ENCODE assay signal across 23 mouse cellular contexts in the genomic region with DNA sequence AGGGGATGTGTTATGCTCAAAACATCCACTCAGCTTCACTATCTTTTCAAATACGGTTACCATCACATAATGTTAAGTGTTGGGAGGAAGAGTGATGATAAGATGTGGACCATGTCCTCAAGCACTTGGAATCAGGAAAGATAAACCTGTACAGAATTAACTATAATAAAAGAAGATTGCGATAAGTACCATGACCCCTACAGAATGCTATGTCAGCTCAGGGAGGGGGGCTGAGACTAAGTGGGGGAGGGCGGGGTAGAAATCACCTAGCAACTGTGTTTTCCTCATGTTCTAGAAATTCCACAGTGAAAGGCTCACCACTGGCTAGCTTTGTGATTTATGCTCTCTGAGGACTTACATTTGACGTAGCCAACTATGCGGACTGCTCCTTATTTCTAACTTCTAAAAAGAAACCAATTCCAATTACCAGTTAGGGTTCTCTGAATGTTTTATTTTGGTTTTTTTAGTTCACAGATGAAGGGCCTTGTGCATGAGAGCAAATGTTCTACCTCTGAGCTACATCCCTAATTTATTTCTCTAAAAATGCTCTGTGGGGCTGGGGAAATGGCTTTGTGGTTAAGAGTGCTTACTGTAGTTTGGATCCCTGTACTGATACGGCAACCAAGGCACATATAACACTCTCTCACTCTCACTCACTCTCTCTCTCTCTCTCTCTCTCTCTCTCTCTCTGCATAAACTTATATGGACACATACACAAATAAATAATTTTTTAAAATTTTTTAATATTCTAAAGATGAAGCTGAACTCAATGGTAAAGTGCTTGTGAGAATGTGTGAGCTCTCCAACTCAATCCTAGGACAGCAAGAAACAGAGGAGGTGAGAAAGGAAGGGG. TPM values are rescaled to one million over a fixed set of nuclear protein-coding genes. Genes with fewer than 3 reads are reported as not detected.
DNase-seq lines count a peak whose midpoint lies in the region; ATAC-seq and TF ChIP-seq lines count a peak whose summit lies in the region.
"Had no signal": no experiment of that assay in that cellular context is flagged by ENCODE, and none has a peak within 500 bp of the region (broad histone marks: within the 10 kb centered on the region; RNA-seq: fewer than 3 reads in every experiment).

No protein-coding gene starts in this region.

- no peak overlapping the region for H3K9ac ChIP-seq in embryonic facial prominence, embryonic 14.5 days (ENCODE audit: low read depth, low read length)
- no peak overlapping the region for H3K9ac ChIP-seq in heart, postnatal 0 days (replicated peaks; ENCODE audit: low read depth, low read length)
- no peak overlapping the region for H3K9ac ChIP-seq in stomach, embryonic 16.5 days (ENCODE audit: low read length)
- H3K9ac ChIP-seq in stomach, postnatal 0 days (ENCODE audit: low read length), result no peak overlapping the region
- H3K9ac ChIP-seq: embryonic facial prominence, embryonic 15.5 days; limb, embryonic 15.5 days; liver, embryonic 15.5 days; midbrain, embryonic 15.5 days; stomach, embryonic 15.5 days had no signal

- no peak for TF ChIP-seq EP300 in heart, postnatal 0 days (IDR thresholded peaks at IDR 0.05; ENCODE audit: low read depth)
- TF ChIP-seq EP300 in stomach, postnatal 0 days (optimal IDR thresholded peaks at IDR 0.05), result no peak

- no peak for TF ChIP-seq POLR2A in small intestine, adult 2 months (IDR thresholded peaks at IDR 0.05; ENCODE audit: low read depth, low read length)

- no peak for ATAC-seq in embryonic facial prominence, embryonic 14.5 days (ENCODE audit: low read depth)
- ATAC-seq in heart, postnatal 0 days (ENCODE audit: insufficient read depth, low read depth), result no peak
- ATAC-seq in stomach, embryonic 16.5 days (ENCODE audit: insufficient read depth, low FRiP score), result peak; percentile 25; the same call in 1 of the 2 replicates
- ATAC-seq in stomach, postnatal 0 days (ENCODE audit: low FRiP score, low TSS enrichment), result no peak
- ATAC-seq: hindbrain, postnatal 0 days; midbrain, embryonic 15.5 days had no signal

- H3K9me3 ChIP-seq in embryonic facial prominence, embryonic 14.5 days (ENCODE audit: control insufficient read depth, low read length), result no peaks in the 10 kb centered on the region
- no peaks in the 10 kb centered on the region for H3K9me3 ChIP-seq in embryonic facial prominence, embryonic 10.5 days
- no peaks in the 10 kb centered on the region for H3K9me3 ChIP-seq in heart, postnatal 0 days (replicated peaks; ENCODE audit: control insufficient read depth, low read length)
- H3K9me3 ChIP-seq in heart, embryonic 10.5 days, result no peaks in the 10 kb centered on the region
- no peaks in the 10 kb centered on the region for H3K9me3 ChIP-seq in stomach, embryonic 16.5 days (replicated peaks; ENCODE audit: control insufficient read depth, low read length)
- H3K9me3 ChIP-seq in stomach, postnatal 0 days (ENCODE audit: control insufficient read depth, low read length), result no peaks in the 10 kb centered on the region
- H3K9me3 ChIP-seq: embryonic facial prominence, embryonic 15.5 days; forebrain, embryonic 10.5 days; G1E; hindbrain, embryonic 10.5 days; limb, embryonic 15.5 days; liver, embryonic 15.5 days; megakaryocyte, embryonic 14.5 days; midbrain, embryonic 15.5 days; stomach, embryonic 15.5 days had no signal

- H3K27ac ChIP-seq in embryonic facial prominence, embryonic 14.5 days (replicated peaks; ENCODE audit: low read depth, low read length), result no peak overlapping the region
- no peak overlapping the region for H3K27ac ChIP-seq in embryonic facial prominence, embryonic 10.5 days (replicated peaks)
- no peak overlapping the region for H3K27ac ChIP-seq in heart, postnatal 0 days (ENCODE audit: low read depth)
- H3K27ac ChIP-seq in heart, embryonic 10.5 days, result no peak overlapping the region
- no peak overlapping the region; the same call in 1 of the 2 replicates for H3K27ac ChIP-seq in stomach, embryonic 16.5 days (ENCODE audit: low read length)
- no peak overlapping the region for H3K27ac ChIP-seq in stomach, postnatal 0 days (replicated peaks)
- peak overlapping the region; percentile 93 for H3K27ac ChIP-seq in small intestine, adult 2 months (ENCODE audit: insufficient read depth, low read depth, low read length)
- H3K27ac ChIP-seq: embryonic facial prominence, embryonic 15.5 days; forebrain, embryonic 10.5 days; hindbrain, embryonic 10.5 days; hindbrain, postnatal 0 days; limb, embryonic 15.5 days; liver, embryonic 15.5 days; midbrain, embryonic 15.5 days had no signal

- DNase-seq in embryonic facial prominence, embryonic 14.5 days (ENCODE audit: low spot score), result peak; percentile 22
- DNase-seq in embryonic facial prominence, embryonic 10.5 days (ENCODE audit: low spot score), result no peak
- peak; percentile 13 for DNase-seq in heart, postnatal 0 days (ENCODE audit: low spot score)
- no peak for DNase-seq in heart, embryonic 10.5 days (ENCODE audit: low spot score)
- no peak for DNase-seq in stomach, postnatal 0 days (ENCODE audit: low spot score)
- DNase-seq in gastrocnemius, postnatal 25 days, result no peak
- DNase-seq: adrenal gland, adult 2 months; cerebellum, adult 9-10 months; kidney, adult 9 months; lung, postnatal 14 days had no signal

- no peak for TF ChIP-seq CTCF in heart, postnatal 0 days (IDR thresholded peaks at IDR 0.05; ENCODE audit: low read depth)
- no peak for TF ChIP-seq CTCF in stomach, postnatal 0 days (IDR thresholded peaks at IDR 0.05; ENCODE audit: low read depth)
- TF ChIP-seq CTCF in small intestine, adult 2 months (IDR thresholded peaks at IDR 0.05; ENCODE audit: extremely low read depth, insufficient read length, insufficient replicate concordance, low read depth, low read length), result no peak

- WGBS in embryonic facial prominence, embryonic 14.5 days, result 80% methylated on average over 6 of the region's 6 CpGs
- WGBS in embryonic facial prominence, embryonic 10.5 days, result 93% methylated on average over 6 of the region's 6 CpGs
- WGBS in heart, postnatal 0 days, result 49% methylated on average over 6 of the region's 6 CpGs
- WGBS in heart, embryonic 10.5 days, result 74% methylated on average over 6 of the region's 6 CpGs
- WGBS in stomach, embryonic 16.5 days, result 64% methylated on average over 6 of the region's 6 CpGs
- 64% methylated on average over 6 of the region's 6 CpGs for WGBS in stomach, postnatal 0 days
- 37% methylated on average over 6 of the region's 6 CpGs for WGBS in small intestine, adult 2 months

- H3K4me2 ChIP-seq in embryonic facial prominence, embryonic 14.5 days (ENCODE audit: low read depth, low read length), result no peak overlapping the region
- H3K4me2 ChIP-seq in heart, postnatal 0 days (ENCODE audit: low read depth, low read length), result no peak overlapping the region
- H3K4me2 ChIP-seq in stomach, embryonic 16.5 days (ENCODE audit: low read depth, low read length), result no peak overlapping the region
- no peak overlapping the region for H3K4me2 ChIP-seq in stomach, postnatal 0 days (replicated peaks; ENCODE audit: low read depth)
- H3K4me2 ChIP-seq: embryonic facial prominence, embryonic 15.5 days; limb, embryonic 15.5 days; liver, embryonic 15.5 days; midbrain, embryonic 15.5 days; stomach, embryonic 15.5 days had no signal

- H3K27me3 ChIP-seq in embryonic facial prominence, embryonic 14.5 days (replicated peaks; ENCODE audit: control insufficient read depth, insufficient read depth, low read length), result no peaks in the 10 kb centered on the region
- H3K27me3 ChIP-seq in embryonic facial prominence, embryonic 10.5 days (replicated peaks; ENCODE audit: low read depth, poor library complexity, severe bottlenecking), result no peaks in the 10 kb centered on the region
- no peaks in the 10 kb centered on the region for H3K27me3 ChIP-seq in heart, postnatal 0 days (ENCODE audit: control insufficient read depth, insufficient read depth, low read length)
- H3K27me3 ChIP-seq in heart, embryonic 10.5 days (ENCODE audit: insufficient read depth, poor library complexity, severe bottlenecking), result no peaks in the 10 kb centered on the region
- no peaks in the 10 kb centered on the region for H3K27me3 ChIP-seq in stomach, embryonic 16.5 days (ENCODE audit: control insufficient read depth, insufficient read depth, low read length)
- no peaks in the 10 kb centered on the region for H3K27me3 ChIP-seq in stomach, postnatal 0 days (ENCODE audit: control insufficient read depth, insufficient read depth, low read length)
- H3K27me3 ChIP-seq in small intestine, adult 2 months (ENCODE audit: control insufficient read depth, insufficient read depth, low read length), result no peaks in the 10 kb centered on the region
- H3K27me3 ChIP-seq: embryonic facial prominence, embryonic 15.5 days; limb, embryonic 15.5 days; liver, embryonic 15.5 days; megakaryocyte, embryonic 14.5 days; midbrain, embryonic 15.5 days; stomach, embryonic 15.5 days had no signal

- H3K36me3 ChIP-seq in embryonic facial prominence, embryonic 14.5 days (ENCODE audit: control insufficient read depth, insufficient read depth, low read length), result 0 out of 2 replicates have a peak, but pooled peaks cover 9% of the 10 kb centered on the region
- peaks cover 69% of the 10 kb centered on the region for H3K36me3 ChIP-seq in embryonic facial prominence, embryonic 10.5 days (replicated peaks)
- H3K36me3 ChIP-seq in heart, postnatal 0 days (replicated peaks; ENCODE audit: control insufficient read depth, insufficient read depth, low read length), result peaks cover 14% of the 10 kb centered on the region; the same call in 1 of the 2 replicates
- H3K36me3 ChIP-seq in heart, embryonic 10.5 days, result peaks cover 16% of the 10 kb centered on the region
- no peaks in the 10 kb centered on the region for H3K36me3 ChIP-seq in stomach, embryonic 16.5 days (ENCODE audit: control insufficient read depth, insufficient read depth, low read length)
- no peaks in the 10 kb centered on the region; the same call in 1 of the 2 replicates for H3K36me3 ChIP-seq in stomach, postnatal 0 days (ENCODE audit: control insufficient read depth, insufficient read depth, low read length)
- no peaks in the 10 kb centered on the region; the same call in 1 of the 2 replicates for H3K36me3 ChIP-seq in small intestine, adult 2 months (ENCODE audit: control insufficient read depth, insufficient read depth, low read length)
- H3K36me3 ChIP-seq: liver, embryonic 15.5 days; stomach, embryonic 15.5 days had no signal

- H3K4me3 ChIP-seq in embryonic facial prominence, embryonic 14.5 days (ENCODE audit: low read depth, low read length), result no peak overlapping the region
- no peak overlapping the region for H3K4me3 ChIP-seq in embryonic facial prominence, embryonic 10.5 days
- H3K4me3 ChIP-seq in heart, postnatal 0 days (ENCODE audit: low read depth, low read length), result no peak overlapping the region
- no peak overlapping the region for H3K4me3 ChIP-seq in heart, embryonic 10.5 days
- no peak overlapping the region for H3K4me3 ChIP-seq in stomach, embryonic 16.5 days (replicated peaks; ENCODE audit: low read length)
- H3K4me3 ChIP-seq in stomach, postnatal 0 days (ENCODE audit: low read depth, low read length), result no peak overlapping the region
- no peak overlapping the region for H3K4me3 ChIP-seq in small intestine, adult 2 months (ENCODE audit: low read depth, low read length)
- H3K4me3 ChIP-seq: embryonic facial prominence, embryonic 15.5 days; forebrain, embryonic 10.5 days; hindbrain, embryonic 10.5 days; limb, embryonic 15.5 days; liver, embryonic 15.5 days; megakaryocyte, embryonic 14.5 days; midbrain, embryonic 15.5 days; myocyte; stomach, embryonic 15.5 days had no signal

- H3K4me1 ChIP-seq in embryonic facial prominence, embryonic 14.5 days (ENCODE audit: control insufficient read depth, insufficient read depth, low read length), result no peaks in the 10 kb centered on the region
- no peaks in the 10 kb centered on the region for H3K4me1 ChIP-seq in embryonic facial prominence, embryonic 10.5 days
- peaks cover 10% of the 10 kb centered on the region for H3K4me1 ChIP-seq in heart, postnatal 0 days (ENCODE audit: control insufficient read depth, insufficient read depth)
- peaks cover 26% of the 10 kb centered on the region; the same call in 1 of the 2 replicates for H3K4me1 ChIP-seq in heart, embryonic 10.5 days
- 0 out of 2 replicates have a peak, but pooled peaks cover 3% of the 10 kb centered on the region for H3K4me1 ChIP-seq in stomach, embryonic 16.5 days (ENCODE audit: control insufficient read depth, insufficient read depth, low read length)
- no peaks in the 10 kb centered on the region for H3K4me1 ChIP-seq in stomach, postnatal 0 days (replicated peaks; ENCODE audit: control insufficient read depth, insufficient read depth)
- peaks cover 44% of the 10 kb centered on the region for H3K4me1 ChIP-seq in small intestine, adult 2 months (ENCODE audit: control insufficient read depth, insufficient read depth, insufficient read length, low read length)
- H3K4me1 ChIP-seq: embryonic facial prominence, embryonic 15.5 days; forebrain, embryonic 10.5 days; hindbrain, embryonic 10.5 days; liver, embryonic 15.5 days; midbrain, embryonic 15.5 days had no signal

RNA-seq across cellular contexts. Expression of gene Ap3s2, which starts 27.6 kb away (rescaled TPM):
- polyA plus RNA-seq in embryonic facial prominence, embryonic 14.5 days (2014; fragmentation: Nextera tagmentation; extraction: Ambion mirVana), result 30.0 and 31.9 TPM in 2 replicates
- 48.9 and 49.4 TPM in 2 replicates for polyA plus RNA-seq in embryonic facial prominence, embryonic 10.5 days (2016; fragmentation: Nextera tagmentation; extraction: Ambion mirVana)
- 9.8 and 11.9 TPM in 2 replicates for total RNA-seq in heart, postnatal 0 days (2014; rRNA removed; ENCODE audit: low replicate concordance)
- 20.5 and 21.5 TPM in 2 replicates for polyA plus RNA-seq in heart, postnatal 0 days (2015; fragmentation: Nextera tagmentation; extraction: Ambion mirVana)
- polyA plus RNA-seq in heart, embryonic 10.5 days (2016; fragmentation: Nextera tagmentation; extraction: Ambion mirVana), result 37.7 and 41.3 TPM in 2 replicates
- 23.9 and 26.4 TPM in 2 replicates for polyA plus RNA-seq in stomach, embryonic 16.5 days (2015; fragmentation: Nextera tagmentation; extraction: Ambion mirVana)
- 17.7 and 17.8 TPM in 2 replicates for polyA plus RNA-seq in stomach, postnatal 0 days (2015; fragmentation: Nextera tagmentation; extraction: Ambion mirVana)
- polyA plus RNA-seq in small intestine, adult 2 months (2012; rRNA removed), result 5.2 and 10.4 TPM in 2 replicates
- total RNA-seq in gastrocnemius, postnatal 25 days (2021), result 10 to 100 TPM; 16.9 to 17.1 TPM

RNA-seq across cellular contexts. Expression of gene Anpep, which starts 31.9 kb away (rescaled TPM):
- 20.8 and 30.5 TPM in 2 replicates for polyA plus RNA-seq in embryonic facial prominence, embryonic 14.5 days (2014; fragmentation: Nextera tagmentation; extraction: Ambion mirVana)
- polyA plus RNA-seq in embryonic facial prominence, embryonic 10.5 days (2016; fragmentation: Nextera tagmentation; extraction: Ambion mirVana), result 5.4 and 6.9 TPM in 2 replicates
- total RNA-seq in heart, postnatal 0 days (2014; rRNA removed; ENCODE audit: low replicate concordance), result 13.4 and 15.6 TPM in 2 replicates
- 6.9 and 8.3 TPM in 2 replicates for polyA plus RNA-seq in heart, postnatal 0 days (2015; fragmentation: Nextera tagmentation; extraction: Ambion mirVana)
- 6.8 and 8.3 TPM in 2 replicates for polyA plus RNA-seq in heart, embryonic 10.5 days (2016; fragmentation: Nextera tagmentation; extraction: Ambion mirVana)
- polyA plus RNA-seq in stomach, embryonic 16.5 days (2015; fragmentation: Nextera tagmentation; extraction: Ambion mirVana), result 54.7 and 59.3 TPM in 2 replicates
- 31.4 and 36.8 TPM in 2 replicates for polyA plus RNA-seq in stomach, postnatal 0 days (2015; fragmentation: Nextera tagmentation; extraction: Ambion mirVana)
- polyA plus RNA-seq in small intestine, adult 2 months (2012; rRNA removed), result 1,432 and 7,549 TPM in 2 replicates
- total RNA-seq in gastrocnemius, postnatal 25 days (2021), result 1 to 10 TPM; 5.7 to 6.3 TPM
- polyA plus RNA-seq: G1E had no signal

RNA-seq across cellular contexts. Expression of gene Arpin, which starts 42.4 kb away (rescaled TPM):
- 22.1 and 23.6 TPM in 2 replicates for polyA plus RNA-seq in embryonic facial prominence, embryonic 14.5 days (2014; fragmentation: Nextera tagmentation; extraction: Ambion mirVana)
- polyA plus RNA-seq in embryonic facial prominence, embryonic 10.5 days (2016; fragmentation: Nextera tagmentation; extraction: Ambion mirVana), result 18.4 and 19.3 TPM in 2 replicates
- total RNA-seq in heart, postnatal 0 days (2014; rRNA removed; ENCODE audit: low replicate concordance), result 39.0 and 54.3 TPM in 2 replicates
- 19.6 and 21.7 TPM in 2 replicates for polyA plus RNA-seq in heart, postnatal 0 days (2015; fragmentation: Nextera tagmentation; extraction: Ambion mirVana)
- 26.0 and 30.0 TPM in 2 replicates for polyA plus RNA-seq in heart, embryonic 10.5 days (2016; fragmentation: Nextera tagmentation; extraction: Ambion mirVana)
- polyA plus RNA-seq in stomach, embryonic 16.5 days (2015; fragmentation: Nextera tagmentation; extraction: Ambion mirVana), result 38.1 and 41.3 TPM in 2 replicates
- polyA plus RNA-seq in stomach, postnatal 0 days (2015; fragmentation: Nextera tagmentation; extraction: Ambion mirVana), result 34.3 and 34.9 TPM in 2 replicates
- 21.3 and 23.2 TPM in 2 replicates for polyA plus RNA-seq in small intestine, adult 2 months (2012; rRNA removed)
- total RNA-seq in gastrocnemius, postnatal 25 days (2021), result 1 to 10 TPM; 3.6 to 3.8 TPM
- total RNA-seq: G1E had no signal
- polyA plus RNA-seq: G1E had no signal

Comparison
In these comparisons a context has a peak if more than half of its experiments do, and no peak if none do; other contexts are left out.
1. DNase-seq: peak in embryonic facial prominence, embryonic 14.5 days (single experiment) and heart, postnatal 0 days (single experiment); none in embryonic facial prominence, embryonic 10.5 days (single experiment), heart, embryonic 10.5 days (single experiment), stomach, postnatal 0 days (single experiment) and gastrocnemius, postnatal 25 days (single experiment).
2. RNA of gene Anpep, which starts 31.9 kb away (polyA plus RNA-seq): 1,432 to 7,549 TPM in small intestine, adult 2 months; 54.7 to 59.3 TPM in stomach, embryonic 16.5 days, 31.4 to 36.8 TPM in stomach, postnatal 0 days, 20.8 to 30.5 TPM in embryonic facial prominence, embryonic 14.5 days, 6.8 to 8.3 TPM in heart, embryonic 10.5 days, 5.4 to 6.9 TPM in embryonic facial prominence, embryonic 10.5 days and 6.9 to 8.3 TPM in heart, postnatal 0 days; every median in the first group is over 10 times any median in the second.